Comparison of ENCODE assay signal across 8 mouse cellular contexts in the genomic region with DNA sequence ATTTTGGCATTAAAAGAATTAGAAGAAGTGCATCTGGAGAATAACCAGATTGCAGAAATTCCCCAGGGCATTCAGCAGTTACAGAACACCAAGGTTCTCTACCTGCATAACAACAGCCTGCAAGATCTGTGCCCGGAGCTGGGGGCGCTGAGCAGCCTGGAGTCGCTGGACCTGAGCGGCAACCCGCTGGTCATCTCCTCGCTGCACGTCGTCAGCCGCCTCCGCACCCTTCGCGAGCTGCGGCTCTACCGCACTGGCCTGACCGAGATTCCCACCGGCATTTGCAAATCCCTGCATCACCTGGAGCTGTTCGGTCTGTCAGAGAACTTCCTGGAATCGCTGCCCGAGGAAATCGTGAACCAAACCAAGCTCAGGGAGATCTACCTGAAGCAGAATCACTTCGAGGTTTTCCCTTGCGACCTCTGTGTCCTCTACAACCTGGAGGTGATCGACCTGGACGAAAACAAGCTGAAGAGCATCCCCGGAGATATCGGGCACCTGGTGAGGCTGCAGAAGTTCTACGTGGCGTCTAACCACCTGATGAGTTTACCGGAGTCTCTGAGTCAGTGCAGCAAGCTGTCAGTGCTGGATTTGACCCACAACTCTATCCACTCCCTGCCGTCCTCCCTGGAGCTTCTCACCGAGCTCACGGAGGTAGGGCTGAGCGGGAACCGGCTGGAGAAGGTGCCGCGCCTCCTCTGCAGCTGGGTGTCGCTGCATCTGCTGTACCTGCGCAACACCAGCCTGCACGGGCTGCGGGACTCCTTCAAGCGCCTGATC. TPM values are rescaled to one million over a fixed set of nuclear protein-coding genes. Genes with fewer than 3 reads are reported as not detected.
DNase-seq lines count a peak whose midpoint lies in the region; ATAC-seq and TF ChIP-seq lines count a peak whose summit lies in the region.

No protein-coding gene starts in this region.

- under 1% methylated on average over 41 of the region's 41 CpGs for WGBS in heart, embryonic 10.5 days
- under 1% methylated on average over 41 of the region's 41 CpGs for WGBS in embryonic facial prominence, embryonic 13.5 days
- under 1% methylated on average over 41 of the region's 41 CpGs for WGBS in intestine, embryonic 14.5 days
- 1% methylated on average over 41 of the region's 41 CpGs for WGBS in liver, embryonic 14.5 days (ENCODE audit: insufficient replicate concordance)
- WGBS in neural tube, embryonic 12.5 days, result under 1% methylated on average over 41 of the region's 41 CpGs

- H3K4me1 ChIP-seq in heart, embryonic 10.5 days, result peaks cover 20% of the 10 kb centered on the region; the same call in 1 of the 2 replicates
- peaks cover 0 to 16% of the 10 kb centered on the region in 2 experiments; a peak in 3 of 4 replicates for H3K4me1 ChIP-seq in ES-E14 (ENCODE audit: control insufficient read depth in 2 of 2, insufficient read depth in 2 of 2, low read length in 2 of 2, poor library complexity in 1 of 2)
- peaks cover 22% of the 10 kb centered on the region for H3K4me1 ChIP-seq in embryonic facial prominence, embryonic 13.5 days
- H3K4me1 ChIP-seq in intestine, embryonic 14.5 days (replicated peaks; ENCODE audit: control insufficient read depth, insufficient read depth, low read length), result no peaks in the 10 kb centered on the region
- H3K4me1 ChIP-seq in liver, embryonic 14.5 days (replicated peaks; ENCODE audit: control insufficient read depth in 2 of 2, insufficient read depth in 2 of 2, low read length in 1 of 2), result no peaks in the 10 kb centered on the region
- H3K4me1 ChIP-seq in neural tube, embryonic 12.5 days, result peaks cover 14% of the 10 kb centered on the region; the same call in 1 of the 2 replicates

- peak overlapping the region; percentile 62 for H3K4me3 ChIP-seq in heart, embryonic 10.5 days
- peak overlapping the region; percentile 56 to 79 for H3K4me3 ChIP-seq in ES-E14 (ENCODE audit: insufficient read depth in 1 of 2, low read depth in 1 of 2, low read length in 2 of 2, poor library complexity in 1 of 2, severe bottlenecking in 1 of 2)
- H3K4me3 ChIP-seq in embryonic facial prominence, embryonic 13.5 days, result peak overlapping the region; percentile 45
- peak overlapping the region; percentile 25 for H3K4me3 ChIP-seq in intestine, embryonic 14.5 days (ENCODE audit: low read depth, low read length)
- H3K4me3 ChIP-seq in liver, embryonic 14.5 days (ENCODE audit: insufficient read depth in 1 of 2, low read depth in 2 of 2, low read length in 2 of 2), result peak overlapping the region in 1 of 2 experiments; percentile 0; a peak in 1 of 4 replicates
- peak overlapping the region; percentile 37 for H3K4me3 ChIP-seq in neural tube, embryonic 12.5 days

- no peak overlapping the region for H3K27ac ChIP-seq in heart, embryonic 10.5 days
- no peak overlapping the region for H3K27ac ChIP-seq in ES-E14 (ENCODE audit: insufficient read depth, low read depth, low read length, poor library complexity, severe bottlenecking)
- no peak overlapping the region for H3K27ac ChIP-seq in embryonic facial prominence, embryonic 13.5 days
- no peak overlapping the region for H3K27ac ChIP-seq in intestine, embryonic 14.5 days (ENCODE audit: low read depth)
- no peak overlapping the region for H3K27ac ChIP-seq in liver, embryonic 14.5 days
- no peak overlapping the region for H3K27ac ChIP-seq in neural tube, embryonic 12.5 days

- H3K9me3 ChIP-seq in heart, embryonic 10.5 days, result no peaks in the 10 kb centered on the region
- no peaks in the 10 kb centered on the region for H3K9me3 ChIP-seq in ES-E14 (ENCODE audit: control insufficient read depth, insufficient read depth, low read depth, low read length)
- H3K9me3 ChIP-seq in embryonic facial prominence, embryonic 13.5 days, result no peaks in the 10 kb centered on the region
- no peaks in the 10 kb centered on the region for H3K9me3 ChIP-seq in intestine, embryonic 14.5 days (ENCODE audit: control insufficient read depth, low read length)
- H3K9me3 ChIP-seq in liver, embryonic 14.5 days (ENCODE audit: control insufficient read depth, low read length), result no peaks in the 10 kb centered on the region
- H3K9me3 ChIP-seq in neural tube, embryonic 12.5 days, result no peaks in the 10 kb centered on the region

- peak overlapping the region; percentile 85 for H3K4me2 ChIP-seq in embryonic facial prominence, embryonic 13.5 days
- peak overlapping the region; percentile 78 for H3K4me2 ChIP-seq in intestine, embryonic 14.5 days (ENCODE audit: low read length)
- H3K4me2 ChIP-seq in liver, embryonic 14.5 days (ENCODE audit: low read depth), result peak overlapping the region; percentile 47
- H3K4me2 ChIP-seq in neural tube, embryonic 12.5 days (replicated peaks), result peak overlapping the region; percentile 78

- no peak for DNase-seq in heart, embryonic 10.5 days (ENCODE audit: low spot score)
- no peak for DNase-seq in heart, adult 11 months
- DNase-seq in ES-E14 (ENCODE audit: low read depth, low spot score), result peak; percentile 17
- peak; percentile 73 for DNase-seq in intestine, embryonic 14.5 days (ENCODE audit: low spot score)
- no peak for DNase-seq in liver, embryonic 14.5 days (ENCODE audit: low read depth in 3 of 3, low spot score in 3 of 3)

- peak; percentile 42; the same call in 1 of the 2 replicates for TF ChIP-seq CTCF in liver, embryonic 14.5 days (IDR thresholded peaks at IDR 0.05; ENCODE audit: low read depth)

- ATAC-seq in embryonic facial prominence, embryonic 13.5 days (ENCODE audit: insufficient number of reproducible peaks, insufficient read depth, low FRiP score, low TSS enrichment, low read depth), result peak; percentile 54
- peak; percentile 67; the same call in 1 of the 2 replicates for ATAC-seq in intestine, embryonic 14.5 days (replicated peaks; ENCODE audit: low FRiP score, low TSS enrichment, low read depth)
- no peak for ATAC-seq in liver, embryonic 14.5 days (ENCODE audit: insufficient read depth)
- peak; percentile 60 for ATAC-seq in neural tube, embryonic 12.5 days (ENCODE audit: low FRiP score, low read depth)
- no peak for ATAC-seq in inflammation-experienced regulatory T-cells, adult 6 months

- H3K36me3 ChIP-seq in heart, embryonic 10.5 days, result no peaks in the 10 kb centered on the region
- H3K36me3 ChIP-seq in ES-E14 (ENCODE audit: control insufficient read depth, insufficient read depth, low read length, poor library complexity, severe bottlenecking), result no peaks in the 10 kb centered on the region; the same call in 1 of the 2 replicates
- no peaks in the 10 kb centered on the region for H3K36me3 ChIP-seq in embryonic facial prominence, embryonic 13.5 days
- no peaks in the 10 kb centered on the region for H3K36me3 ChIP-seq in intestine, embryonic 14.5 days (ENCODE audit: control insufficient read depth, insufficient read depth, low read length)
- no peaks in the 10 kb centered on the region for H3K36me3 ChIP-seq in liver, embryonic 14.5 days (replicated peaks; ENCODE audit: control insufficient read depth, insufficient read depth, low read depth)
- no peaks in the 10 kb centered on the region for H3K36me3 ChIP-seq in neural tube, embryonic 12.5 days

- in situ Hi-C loops in ES-E14 (cut with MboI; ENCODE audit: low sequenced_read_pairs in 2 of 2, unreplicated experiment in 2 of 2), result no loop called here

- no peak for TF ChIP-seq EP300 in liver, embryonic 14.5 days (IDR thresholded peaks at IDR 0.05; ENCODE audit: low read depth)

- H3K27me3 ChIP-seq in heart, embryonic 10.5 days (ENCODE audit: insufficient read depth, poor library complexity, severe bottlenecking), result peaks cover 32% of the 10 kb centered on the region
- H3K27me3 ChIP-seq in embryonic facial prominence, embryonic 13.5 days, result peaks cover 39% of the 10 kb centered on the region
- H3K27me3 ChIP-seq in intestine, embryonic 14.5 days (replicated peaks; ENCODE audit: control insufficient read depth, insufficient read depth, low read length), result peaks cover 22% of the 10 kb centered on the region
- peaks cover 33% of the 10 kb centered on the region for H3K27me3 ChIP-seq in liver, embryonic 14.5 days (ENCODE audit: control insufficient read depth, insufficient read depth, low read length)
- H3K27me3 ChIP-seq in neural tube, embryonic 12.5 days (replicated peaks), result peaks cover 26% of the 10 kb centered on the region

- H3K9ac ChIP-seq in ES-E14 (ENCODE audit: insufficient read depth, low read depth, low read length, poor library complexity, severe bottlenecking), result peak overlapping the region; percentile 1
- peak overlapping the region; percentile 60 for H3K9ac ChIP-seq in embryonic facial prominence, embryonic 13.5 days
- H3K9ac ChIP-seq in intestine, embryonic 14.5 days (ENCODE audit: low read length), result no peak overlapping the region
- no peak overlapping the region for H3K9ac ChIP-seq in liver, embryonic 14.5 days (replicated peaks)
- 0 out of 2 replicates have a peak overlapping the region, but pooled peaks have one; percentile 42 for H3K9ac ChIP-seq in neural tube, embryonic 12.5 days

RNA-seq across cellular contexts. Expression of gene Lrrc34, which starts 2.6 kb away (rescaled TPM):
- 1.1 and 1.5 TPM in 2 replicates for polyA plus RNA-seq in heart, embryonic 10.5 days (2016; fragmentation: Nextera tagmentation; extraction: Ambion mirVana)
- 5.6 and 11.3 TPM in 2 replicates for total RNA-seq in ES-E14 (2012; rRNA removed)
- 1.3 and 1.4 TPM in 2 replicates for polyA plus RNA-seq in embryonic facial prominence, embryonic 13.5 days (2015; fragmentation: Nextera tagmentation; extraction: Ambion mirVana)
- polyA plus RNA-seq in intestine, embryonic 14.5 days (2014; fragmentation: Nextera tagmentation; extraction: Ambion mirVana), result 0.49 and 0.60 TPM in 2 replicates
- polyA plus RNA-seq in liver, embryonic 14.5 days (2012; rRNA removed), result 0.02 TPM in 1 of 2 replicates, not detected in the other
- polyA plus RNA-seq in liver, embryonic 14.5 days (2014; fragmentation: Nextera tagmentation; extraction: Ambion mirVana), result 0.09 TPM in 1 of 2 replicates, not detected in the other
- polyA plus RNA-seq in neural tube, embryonic 12.5 days (2016; fragmentation: Nextera tagmentation; extraction: Ambion mirVana), result 0.92 and 1.6 TPM in 2 replicates
- under 1 TPM in 2 of 3 experiments, not detected in 1; 0.42 to 0.44 TPM for polyA plus RNA-seq in inflammation-experienced regulatory T-cells, adult 6 months (2017; shearing (Covaris generic))

RNA-seq across cellular contexts. Expression of gene Lrriq4, which starts 5.9 kb away (rescaled TPM):
- polyA plus RNA-seq in heart, embryonic 10.5 days (2016; fragmentation: Nextera tagmentation; extraction: Ambion mirVana), result not detected in 2 replicates
- total RNA-seq in ES-E14 (2012; rRNA removed), result 1.9 and 3.8 TPM in 2 replicates
- not detected in 2 replicates for polyA plus RNA-seq in embryonic facial prominence, embryonic 13.5 days (2015; fragmentation: Nextera tagmentation; extraction: Ambion mirVana)
- polyA plus RNA-seq in intestine, embryonic 14.5 days (2014; fragmentation: Nextera tagmentation; extraction: Ambion mirVana), result not detected in 2 replicates
- polyA plus RNA-seq in liver, embryonic 14.5 days (2012; rRNA removed), result not detected in 2 replicates
- not detected in 2 replicates for polyA plus RNA-seq in liver, embryonic 14.5 days (2014; fragmentation: Nextera tagmentation; extraction: Ambion mirVana)
- polyA plus RNA-seq in neural tube, embryonic 12.5 days (2016; fragmentation: Nextera tagmentation; extraction: Ambion mirVana), result not detected in 2 replicates
- polyA plus RNA-seq in inflammation-experienced regulatory T-cells, adult 6 months (2017; shearing (Covaris generic)), result not detected

RNA-seq across cellular contexts. Expression of gene Mynn, which starts 48.4 kb away (rescaled TPM):
- 24.9 and 25.6 TPM in 2 replicates for polyA plus RNA-seq in heart, embryonic 10.5 days (2016; fragmentation: Nextera tagmentation; extraction: Ambion mirVana)
- 17.1 and 18.5 TPM in 2 replicates for total RNA-seq in ES-E14 (2012; rRNA removed)
- polyA plus RNA-seq in embryonic facial prominence, embryonic 13.5 days (2015; fragmentation: Nextera tagmentation; extraction: Ambion mirVana), result 33.2 and 35.6 TPM in 2 replicates
- polyA plus RNA-seq in intestine, embryonic 14.5 days (2014; fragmentation: Nextera tagmentation; extraction: Ambion mirVana), result 26.7 and 28.7 TPM in 2 replicates
- 3.5 and 5.8 TPM in 2 replicates for polyA plus RNA-seq in liver, embryonic 14.5 days (2012; rRNA removed)
- polyA plus RNA-seq in liver, embryonic 14.5 days (2014; fragmentation: Nextera tagmentation; extraction: Ambion mirVana), result 10.7 and 13.2 TPM in 2 replicates
- 34.6 and 38.8 TPM in 2 replicates for polyA plus RNA-seq in neural tube, embryonic 12.5 days (2016; fragmentation: Nextera tagmentation; extraction: Ambion mirVana)
- polyA plus RNA-seq in inflammation-experienced regulatory T-cells, adult 6 months (2017; shearing (Covaris generic)), result 10 to 100 TPM; 34.9 to 43.8 (median 36.9) TPM

RNA-seq across cellular contexts. Expression of gene Lrrc31, which starts 49.4 kb away (rescaled TPM):
- polyA plus RNA-seq in heart, embryonic 10.5 days (2016; fragmentation: Nextera tagmentation; extraction: Ambion mirVana), result not detected in 2 replicates
- 4.3 and 11.4 TPM in 2 replicates for total RNA-seq in ES-E14 (2012; rRNA removed)
- not detected in 2 replicates for polyA plus RNA-seq in embryonic facial prominence, embryonic 13.5 days (2015; fragmentation: Nextera tagmentation; extraction: Ambion mirVana)
- polyA plus RNA-seq in intestine, embryonic 14.5 days (2014; fragmentation: Nextera tagmentation; extraction: Ambion mirVana), result 0.20 and 0.66 TPM in 2 replicates
- polyA plus RNA-seq in liver, embryonic 14.5 days (2012; rRNA removed), result 0.02 TPM in 1 of 2 replicates, not detected in the other
- not detected in 2 replicates for polyA plus RNA-seq in liver, embryonic 14.5 days (2014; fragmentation: Nextera tagmentation; extraction: Ambion mirVana)
- not detected in 2 replicates for polyA plus RNA-seq in neural tube, embryonic 12.5 days (2016; fragmentation: Nextera tagmentation; extraction: Ambion mirVana)
- polyA plus RNA-seq in inflammation-experienced regulatory T-cells, adult 6 months (2017; shearing (Covaris generic)), result under 1 TPM in 1 of 3 experiments, not detected in 2; 0.09 TPM

RNA-seq across cellular contexts. Expression of gene Actrt3, which starts 50.5 kb away (rescaled TPM):
- 0.07 TPM in 1 of 2 replicates, not detected in the other for polyA plus RNA-seq in heart, embryonic 10.5 days (2016; fragmentation: Nextera tagmentation; extraction: Ambion mirVana)
- not detected in 2 replicates for total RNA-seq in ES-E14 (2012; rRNA removed)
- 0.10 TPM in 1 of 2 replicates, not detected in the other for polyA plus RNA-seq in embryonic facial prominence, embryonic 13.5 days (2015; fragmentation: Nextera tagmentation; extraction: Ambion mirVana)
- 0.09 and 0.23 TPM in 2 replicates for polyA plus RNA-seq in intestine, embryonic 14.5 days (2014; fragmentation: Nextera tagmentation; extraction: Ambion mirVana)
- polyA plus RNA-seq in liver, embryonic 14.5 days (2012; rRNA removed), result not detected in 2 replicates
- polyA plus RNA-seq in liver, embryonic 14.5 days (2014; fragmentation: Nextera tagmentation; extraction: Ambion mirVana), result not detected in 2 replicates
- 0.19 TPM in 1 of 2 replicates, not detected in the other for polyA plus RNA-seq in neural tube, embryonic 12.5 days (2016; fragmentation: Nextera tagmentation; extraction: Ambion mirVana)
- polyA plus RNA-seq in inflammation-experienced regulatory T-cells, adult 6 months (2017; shearing (Covaris generic)), result under 1 TPM; 0.23 to 0.58 (median 0.24) TPM

Comparison
In these comparisons a context has a peak if more than half of its experiments do, and no peak if none do; other contexts are left out.
1. DNase-seq: peak in ES-E14 (single experiment) and intestine, embryonic 14.5 days (single experiment); none in heart, embryonic 10.5 days (single experiment), heart, adult 11 months (single experiment) and liver, embryonic 14.5 days (0 of 3).
2. H3K9ac ChIP-seq: peak in ES-E14 (single experiment), embryonic facial prominence, embryonic 13.5 days (single experiment) and neural tube, embryonic 12.5 days (single experiment); none in intestine, embryonic 14.5 days (single experiment) and liver, embryonic 14.5 days (single experiment).
3. ATAC-seq: peak in embryonic facial prominence, embryonic 13.5 days (single experiment), intestine, embryonic 14.5 days (single experiment) and neural tube, embryonic 12.5 days (single experiment); none in liver, embryonic 14.5 days (single experiment) and inflammation-experienced regulatory T-cells, adult 6 months (single experiment).
4. Peak in every context shown above with its lines, with median percentiles within 50 percentile points of each other: H3K4me2 ChIP-seq.